Mouse (Mus musculus) lung, postnatal 0 days (tissue): Measurements from ENCODE around the gene 2900026A02Rik. TPM values are rescaled to one million over a fixed set of nuclear protein-coding genes. Genes with fewer than 3 reads are reported as not detected.
"Not testable (repeated sequence)": the region's sequence is repeated elsewhere in the genome, so short reads cannot be mapped to it uniquely, and the experiment has no call there.

Experiments
- ATAC-seq: fragments of 200-750 bp; cut with Nextera tagmentation; 2 replicates; pipeline ENCODE4 v1.8.0; 2017; ENCODE audit warnings: moderate library complexity
- DNase-seq: peaks from one replicate; pipeline ENCODE4 v3.0.0-alpha.2; 2016; ENCODE audit warnings: low spot score
- H3K27ac ChIP-seq: fragments of 300-500 bp; sonication (generic); 2 replicates; pipeline ENCODE4 v1.5.1; 2014; ENCODE audit warnings: antibody characterized with exemption, mild to moderate bottlenecking, low read length, mixed read lengths
- H3K27me3 ChIP-seq: fragments of 300-500 bp; sonication (generic); replicated peaks from 2 replicates; pipeline ENCODE4 v1.6.1; 2014; ENCODE audit warnings: low read length, mixed read lengths; ENCODE audit not compliant: insufficient read depth
- H3K36me3 ChIP-seq: fragments of 300-500 bp; sonication (generic); 2 replicates; pipeline ENCODE4 v1.6.1; 2014; ENCODE audit warnings: low read length, mixed read lengths; ENCODE audit not compliant: insufficient read depth
- H3K4me1 ChIP-seq: fragments of 300-500 bp; sonication (generic); 2 replicates; pipeline ENCODE4 v1.6.1; 2014; ENCODE audit warnings: antibody characterized with exemption, low read depth, low read length, mixed read lengths; ENCODE audit not compliant: insufficient read depth
- H3K4me2 ChIP-seq: fragments of 300-500 bp; sonication (generic); replicated peaks from 2 replicates; pipeline ENCODE4 v1.6.1; 2014; ENCODE audit warnings: low read depth, mild to moderate bottlenecking, low read length, moderate library complexity, mixed read lengths
- H3K4me3 ChIP-seq: fragments of 300-500 bp; sonication (generic); 2 replicates; pipeline ENCODE4 v1.5.1; 2014; ENCODE audit warnings: low read depth, low read length
- H3K9ac ChIP-seq: fragments of 300-500 bp; sonication (generic); replicated peaks from 2 replicates; pipeline ENCODE4 v1.6.1; 2014; ENCODE audit warnings: low read depth, mild to moderate bottlenecking
- H3K9me3 ChIP-seq: fragments of 300-500 bp; sonication (generic); 2 replicates; pipeline ENCODE4 v1.6.1; 2016; ENCODE audit warnings: low read length, mixed read lengths
- CTCF ChIP-seq: IDR thresholded peaks from 2 replicates; pipeline ENCODE4 v1.5.1; 2016; ENCODE audit warnings: antibody characterized with exemption, mild to moderate bottlenecking
- EP300 ChIP-seq: IDR thresholded peaks from 2 replicates; pipeline ENCODE4 v1.6.1; 2016; ENCODE audit warnings: antibody characterized with exemption, mild to moderate bottlenecking, control low read depth
- WGBS: fragments of 180-500 bp; shearing (Covaris S2); extraction: QIAGEN DNeasy Blood & Tissue Kit; methylation state at CpG from one replicate; pipeline ENCODE4 v1.1.7; 2014; 5-methylcytosine and 5-hydroxymethylcytosine counted together
- polyA plus RNA-seq: library from polyadenylated mRNA; unstranded; fragments of >200 nt; fragmentation: Nextera tagmentation; extraction: Ambion mirVana; gene quantifications from 2 replicates; pipeline ENCODE4 v1.2.1, GENCODE M21; 2015

2900026A02Rik gene
- polyA plus RNA-seq, 1 experiment from 2014 or later: 6.3 TPM

DNA sequence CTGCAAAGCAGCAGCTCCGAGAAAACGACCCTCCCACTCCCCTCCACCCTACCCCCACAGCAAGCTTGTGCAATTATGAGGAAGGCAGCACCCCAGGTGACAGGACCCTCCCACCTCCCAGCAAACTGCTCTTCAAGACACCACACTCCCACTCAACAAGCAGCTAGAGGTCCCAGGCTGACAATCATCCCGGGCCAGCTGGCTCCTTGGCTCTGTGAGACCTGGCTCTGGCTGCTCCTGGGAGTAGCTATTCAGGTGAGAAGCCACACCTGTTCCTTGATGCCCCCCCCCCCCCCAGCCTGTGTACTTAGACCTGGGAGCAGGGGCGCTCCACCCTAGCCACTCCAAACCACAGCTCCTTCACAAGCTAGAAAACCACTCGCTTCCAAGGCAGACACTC, 107.9 kb downstream of the 2900026A02Rik start:
- TF ChIP-seq EP300 (no peak), CTCF (no peak)
- no peaks in the 10 kb centered on the region for H3K27me3 ChIP-seq
- peak overlapping the region; percentile 69 for H3K27ac ChIP-seq
- ATAC-seq (peak; percentile 84), DNase-seq (peak; percentile 67)
- 20% methylated on average over 5 of the region's 5 CpGs for WGBS
- no peaks in the 10 kb centered on the region for H3K36me3 ChIP-seq
- H3K4me3 ChIP-seq: no peak overlapping the region
- no peak overlapping the region for H3K9ac ChIP-seq
- H3K9me3 ChIP-seq: no peaks in the 10 kb centered on the region
- no peak overlapping the region for H3K4me2 ChIP-seq
- H3K4me1 ChIP-seq: peaks cover 6% of the 10 kb centered on the region; the same call in 1 of the 2 replicates

DNA sequence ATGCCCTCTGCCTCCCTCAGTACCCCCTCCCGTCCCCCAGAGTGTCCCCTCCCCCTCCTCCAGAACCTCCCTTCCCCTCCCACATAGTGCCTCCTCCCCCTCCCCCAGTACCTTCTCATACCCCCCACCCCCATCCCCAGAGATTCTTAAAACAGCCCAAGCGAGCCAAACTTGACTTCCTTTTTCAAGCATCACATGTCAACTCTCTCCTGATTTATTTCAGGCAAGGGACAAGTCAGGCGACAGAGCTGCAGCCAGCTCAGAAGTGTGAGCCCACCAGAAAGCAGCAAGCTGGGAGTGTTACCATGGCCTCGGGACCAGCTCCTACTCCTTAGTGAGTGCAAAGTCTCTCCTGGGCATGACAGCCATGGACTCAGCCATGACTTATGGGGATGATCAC, 109.7 kb downstream of the 2900026A02Rik start:
- TF ChIP-seq EP300 (no peak), CTCF (no peak)
- Histone ChIP-seq H3K9me3 (no peaks in the 10 kb centered on the region), H3K27me3 (no peaks in the 10 kb centered on the region), H3K27ac (no peak overlapping the region), H3K4me3 (no peak overlapping the region), H3K36me3 (no peaks in the 10 kb centered on the region), H3K4me1 (peaks cover 6% of the 10 kb centered on the region; the same call in 1 of the 2 replicates), H3K9ac (no peak overlapping the region), H3K4me2 (no peak overlapping the region)
- WGBS: 11% methylated on average over 4 of the region's 4 CpGs
- DNase-seq (no peak), ATAC-seq (no peak)

DNA sequence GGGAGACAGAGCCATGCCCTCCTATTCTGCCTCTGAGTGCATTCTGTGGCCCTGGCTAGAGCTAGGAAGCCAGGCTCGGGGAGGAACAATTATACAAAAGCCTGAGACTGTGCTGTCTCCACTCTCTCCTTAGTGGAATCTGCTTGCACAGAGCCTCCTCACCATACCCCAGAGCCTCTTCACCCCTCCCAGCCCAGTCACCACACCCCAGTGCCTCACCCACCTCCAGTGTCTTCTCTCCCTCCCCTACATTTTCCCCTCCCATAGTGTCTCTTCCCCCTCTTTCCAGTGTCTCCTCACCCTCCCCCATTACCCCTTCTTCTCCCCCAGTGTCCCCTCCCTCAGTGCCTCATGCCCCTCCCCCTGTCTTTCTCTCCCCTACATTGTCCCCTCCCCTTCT, 110.1 kb downstream of the 2900026A02Rik start:
- Histone ChIP-seq H3K27ac (peak overlapping the region; percentile 57; the same call in 1 of the 2 replicates), H3K9me3 (no peaks in the 10 kb centered on the region), H3K9ac (no peak overlapping the region), H3K36me3 (no peaks in the 10 kb centered on the region), H3K4me2 (no peak overlapping the region), H3K4me1 (peaks cover 6% of the 10 kb centered on the region; the same call in 1 of the 2 replicates), H3K27me3 (no peaks in the 10 kb centered on the region), H3K4me3 (no peak overlapping the region)
- DNase-seq (no peak), ATAC-seq (no peak)
- WGBS: 0% methylated on average over 1 of the region's 1 CpGs
- TF ChIP-seq EP300 (no peak), CTCF (no peak)

DNA sequence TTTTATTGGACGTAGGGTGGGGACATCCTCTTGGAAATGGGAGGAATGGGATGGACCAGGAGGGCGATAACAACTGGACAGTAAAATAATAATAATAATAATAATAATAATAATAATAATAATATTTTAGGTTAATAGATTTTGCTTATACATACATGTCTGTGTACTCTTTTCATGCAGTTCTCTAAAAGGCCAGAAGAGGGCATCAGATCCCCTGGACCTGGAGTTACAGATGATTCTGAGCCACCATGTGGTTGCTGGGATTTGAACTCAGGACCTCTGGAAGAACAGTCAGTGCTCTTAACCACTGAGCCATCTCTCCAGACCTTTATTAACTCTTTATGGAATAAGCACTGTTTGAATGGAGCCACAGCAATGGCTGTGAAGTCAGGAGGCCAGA, 111.4 kb downstream of the 2900026A02Rik start:
- not testable (repeated sequence) for H3K4me3 ChIP-seq, H3K4me1 ChIP-seq, H3K27ac ChIP-seq, H3K9me3 ChIP-seq, ATAC-seq, H3K4me2 ChIP-seq, H3K9ac ChIP-seq, DNase-seq, H3K36me3 ChIP-seq, H3K27me3 ChIP-seq
- peak; percentile 66 for TF ChIP-seq CTCF
- 84% methylated on average over 2 of the region's 2 CpGs for WGBS

DNA sequence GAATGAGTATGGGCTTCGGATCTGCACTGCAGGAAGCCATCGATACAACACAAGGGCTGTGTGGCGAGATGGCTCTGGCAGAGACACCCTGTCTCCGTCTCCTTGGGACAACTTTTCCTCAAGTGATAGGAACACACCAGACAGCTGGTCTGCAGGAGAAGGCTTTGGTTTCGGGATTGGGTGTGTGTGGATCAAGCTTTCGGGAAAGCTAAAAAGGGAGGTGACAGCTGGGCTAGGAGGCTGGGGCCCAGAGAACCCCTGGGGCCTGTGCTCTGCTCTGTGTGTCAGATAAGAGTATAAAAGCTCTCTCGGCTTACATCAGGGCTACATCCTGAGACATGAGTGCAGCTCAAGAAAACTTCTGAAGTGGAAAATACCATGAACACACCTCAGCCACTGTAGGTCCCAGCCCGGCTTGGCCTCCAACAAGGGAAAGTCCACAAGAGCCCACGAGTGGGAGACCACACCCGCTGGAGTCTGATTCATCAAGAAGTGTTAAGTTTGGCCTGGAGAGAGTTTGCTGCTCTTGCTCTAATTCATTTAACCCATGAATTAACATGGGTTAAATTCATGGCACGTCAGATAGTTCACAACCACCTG, 112.8 kb downstream of the 2900026A02Rik start:
- 45% methylated on average over 11 of the region's 11 CpGs for WGBS
- Histone ChIP-seq H3K9me3 (no peaks in the 10 kb centered on the region), H3K4me1 (no peaks in the 10 kb centered on the region), H3K27me3 (no peaks in the 10 kb centered on the region), H3K9ac (no peak overlapping the region), H3K4me2 (no peak overlapping the region), H3K36me3 (no peaks in the 10 kb centered on the region), H3K27ac (peak overlapping the region; percentile 73), H3K4me3 (no peak overlapping the region)
- TF ChIP-seq EP300 (peak; percentile 45; the same call in 1 of the 2 replicates), CTCF (no peak)
- peak; percentile 77 for ATAC-seq
- peak; percentile 73 for DNase-seq

DNA sequence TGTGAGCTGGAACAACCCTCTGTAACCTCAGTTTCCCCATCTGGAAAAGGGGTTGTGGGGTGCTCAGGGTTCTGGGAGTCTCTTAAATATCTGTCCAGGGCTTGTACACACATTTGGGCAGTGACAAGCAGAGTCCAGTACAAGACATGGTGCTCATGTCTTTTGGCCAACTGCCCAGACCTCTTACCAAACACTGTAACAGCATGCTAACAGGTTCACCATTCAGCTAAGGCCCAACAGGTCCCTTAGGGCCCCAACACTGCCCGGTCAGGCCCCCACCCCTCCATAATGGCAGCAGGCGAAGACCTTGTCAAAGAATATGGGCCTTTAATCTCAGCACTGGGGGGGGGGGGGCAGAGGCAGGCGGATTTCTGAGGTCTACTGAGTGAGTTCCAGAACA, 113.3 kb downstream of the 2900026A02Rik start:
- ATAC-seq (peak; percentile 60), DNase-seq (peak; percentile 80)
- Histone ChIP-seq H3K36me3 (no peaks in the 10 kb centered on the region), H3K9ac (no peak overlapping the region), H3K27me3 (no peaks in the 10 kb centered on the region), H3K4me2 (no peak overlapping the region), H3K4me3 (no peak overlapping the region), H3K4me1 (no peaks in the 10 kb centered on the region), H3K9me3 (no peaks in the 10 kb centered on the region), H3K27ac (peak overlapping the region; percentile 73)
- 56% methylated on average over 3 of the region's 3 CpGs for WGBS
- no peak for TF ChIP-seq CTCF
- TF ChIP-seq EP300: no peak
